Mouse (Mus musculus) liver, postnatal 0 days (tissue): Measurements from ENCODE around the gene Slx4ip. TPM values are rescaled to one million over a fixed set of nuclear protein-coding genes. Genes with fewer than 3 reads are reported as not detected.

Experiments
- ATAC-seq: fragments of 200-750 bp; cut with Nextera tagmentation; 2 replicates; pipeline ENCODE4 v1.8.0; 2017; ENCODE audit warnings: mild to moderate bottlenecking, moderate library complexity
- DNase-seq: peaks from one replicate; pipeline ENCODE4 v3.0.0-alpha.2; 2016
- H3K27ac ChIP-seq: fragments of 300-500 bp; sonication (generic); 2 replicates; pipeline ENCODE4 v1.5.1; 2014; ENCODE audit warnings: antibody characterized with exemption, moderate library complexity, mild to moderate bottlenecking, low read depth
- H3K27me3 ChIP-seq: fragments of 300-500 bp; sonication (generic); 2 replicates; pipeline ENCODE4 v1.6.1; 2014; ENCODE audit warnings: low read length, control low read depth, mixed read lengths; ENCODE audit not compliant: insufficient read depth
- H3K36me3 ChIP-seq: fragments of 300-500 bp; sonication (generic); replicated peaks from 2 replicates; pipeline ENCODE4 v1.6.1; 2014; ENCODE audit warnings: mild to moderate bottlenecking, control low read depth, low read length, moderate library complexity, mixed read lengths; ENCODE audit not compliant: insufficient read depth
- H3K4me1 ChIP-seq: fragments of 300-500 bp; sonication (generic); 2 replicates; pipeline ENCODE4 v1.6.1; 2014; ENCODE audit warnings: antibody characterized with exemption, mild to moderate bottlenecking, control low read depth; ENCODE audit not compliant: insufficient read depth
- H3K4me2 ChIP-seq: fragments of 300-500 bp; sonication (generic); 2 replicates; pipeline ENCODE4 v1.6.1; 2014; ENCODE audit warnings: low read depth, mild to moderate bottlenecking, low read length, moderate library complexity, mixed read lengths
- H3K4me3 ChIP-seq: fragments of 300-500 bp; sonication (generic); 2 replicates; pipeline ENCODE4 v1.5.1; 2014; ENCODE audit warnings: low read depth, low read length
- H3K9ac ChIP-seq: fragments of 300-500 bp; sonication (generic); replicated peaks from 2 replicates; pipeline ENCODE4 v1.6.1; 2014; ENCODE audit warnings: mild to moderate bottlenecking, moderate library complexity
- H3K9me3 ChIP-seq: fragments of 300-500 bp; sonication (generic); 2 replicates; pipeline ENCODE4 v1.6.1; 2016; ENCODE audit warnings: mild to moderate bottlenecking, control low read depth, low read length, mixed read lengths
- CTCF ChIP-seq: sonication (generic); IDR thresholded peaks from 2 replicates; pipeline ENCODE4 v1.5.1; 2016; ENCODE audit warnings: antibody characterized with exemption, low read depth
- EP300 ChIP-seq: IDR thresholded peaks from 2 replicates; pipeline ENCODE4 v1.6.1; 2016; ENCODE audit warnings: antibody characterized with exemption, low read depth, mild to moderate bottlenecking
- WGBS: fragments of 180-500 bp; shearing (Covaris S2); extraction: QIAGEN DNeasy Blood & Tissue Kit; methylation state at CpG from one replicate; pipeline ENCODE4 v1.1.7; 2014; ENCODE audit not compliant: insufficient replicate concordance; 5-methylcytosine and 5-hydroxymethylcytosine counted together
- polyA plus RNA-seq: library from polyadenylated mRNA; unstranded; fragments of >200 nt; fragmentation: Nextera tagmentation; extraction: Ambion mirVana; gene quantifications from 2 replicates; pipeline ENCODE4 v1.2.1, GENCODE M21; 2015

Slx4ip gene
- polyA plus RNA-seq, 1 experiment from 2014 or later: 1.7 TPM

GRCm38 (mm10) chr2:137101074-137101473 lies 210.1 kb downstream of the Slx4ip start:
- no peak overlapping the region for H3K4me3 ChIP-seq
- 76% methylated on average over 5 of the region's 5 CpGs for WGBS
- no peaks in the 10 kb centered on the region for H3K9me3 ChIP-seq
- DNase-seq (no peak), ATAC-seq (no peak)
- no peak overlapping the region for H3K4me2 ChIP-seq
- no peak overlapping the region for H3K27ac ChIP-seq
- no peak overlapping the region for H3K9ac ChIP-seq
- H3K36me3 ChIP-seq: no peaks in the 10 kb centered on the region
- no peaks in the 10 kb centered on the region for H3K4me1 ChIP-seq
- H3K27me3 ChIP-seq: no peaks in the 10 kb centered on the region
- TF ChIP-seq EP300 (no peak), CTCF (no peak)

GRCm38 (mm10) chr2:137107203-137107602 lies 216.2 kb downstream of the Slx4ip start:
- TF ChIP-seq EP300 (no peak), CTCF (no peak)
- ATAC-seq: no peak
- Histone ChIP-seq H3K4me3 (no peak overlapping the region), H3K4me2 (no peak overlapping the region), H3K27me3 (no peaks in the 10 kb centered on the region), H3K4me1 (no peaks in the 10 kb centered on the region), H3K27ac (no peak overlapping the region), H3K36me3 (no peaks in the 10 kb centered on the region), H3K9ac (no peak overlapping the region), H3K9me3 (no peaks in the 10 kb centered on the region)
- 68% methylated on average over 4 of the region's 4 CpGs for WGBS
- DNase-seq: no peak

- WGBS: 68% methylated on average over 8 of the region's 8 CpGs
Measured at GRCm38 (mm10) chr2:137107946-137108345, 216.9 kb downstream of the Slx4ip start.

GRCm38 (mm10) chr2:137109321-137110213 lies 218.5 kb downstream of the Slx4ip start:
- no peak for DNase-seq
- Histone ChIP-seq H3K4me2 (no peak overlapping the region), H3K27me3 (peaks cover 5% of the 10 kb centered on the region), H3K36me3 (no peaks in the 10 kb centered on the region), H3K9ac (no peak overlapping the region), H3K4me1 (peaks cover 6% of the 10 kb centered on the region), H3K4me3 (no peak overlapping the region), H3K27ac (no peak overlapping the region), H3K9me3 (no peaks in the 10 kb centered on the region)
- TF ChIP-seq CTCF (no peak), EP300 (no peak)
- WGBS: 51% methylated on average over 15 of the region's 15 CpGs
- ATAC-seq: no peak

More at GRCm38 (mm10) chr2:137107946-137108345, 216.9 kb downstream of the Slx4ip start:
- Histone ChIP-seq H3K27me3 (no peaks in the 10 kb centered on the region), H3K4me3 (no peak overlapping the region), H3K36me3 (no peaks in the 10 kb centered on the region), H3K4me2 (no peak overlapping the region), H3K4me1 (no peaks in the 10 kb centered on the region), H3K9ac (no peak overlapping the region), H3K27ac (no peak overlapping the region), H3K9me3 (no peaks in the 10 kb centered on the region)
- no peak for ATAC-seq
- no peak for DNase-seq
- TF ChIP-seq EP300 (no peak), CTCF (no peak)

- Histone ChIP-seq H3K4me3 (no peak overlapping the region), H3K9ac (no peak overlapping the region), H3K4me1 (peaks cover 9% of the 10 kb centered on the region), H3K36me3 (no peaks in the 10 kb centered on the region), H3K4me2 (no peak overlapping the region), H3K9me3 (no peaks in the 10 kb centered on the region), H3K27ac (no peak overlapping the region), H3K27me3 (peaks cover 12% of the 10 kb centered on the region)
- no peak for TF ChIP-seq EP300
- TF ChIP-seq CTCF: no peak
- DNase-seq: no peak
- no peak for ATAC-seq
- 56% methylated on average over 4 of the region's 4 CpGs for WGBS
Measured at GRCm38 (mm10) chr2:137110214-137110898, 219.3 kb downstream of the Slx4ip start.
